Mouse (Mus musculus) olfactory bulb, adult 2 months (tissue): ENCODE results near the gene Apoa4.
A peak's percentile ranks its signal among the peaks of the same experiment; 100 is the strongest.

Source experiments
- CTCF ChIP-seq: fragments of 200-500 bp; IDR thresholded peaks from 2 replicates; pipeline ENCODE4 v1.5.1; 2012; ENCODE audit warnings: low read depth, mild to moderate bottlenecking, low read length, moderate library complexity; ENCODE audit not compliant: insufficient read depth
- POLR2A ChIP-seq: fragments of 200-500 bp; IDR thresholded peaks from 2 replicates; pipeline ENCODE4 v1.6.1; 2012; ENCODE audit warnings: mild to moderate bottlenecking, low read depth, low read length, moderate library complexity; ENCODE audit not compliant: insufficient read depth

DNA sequence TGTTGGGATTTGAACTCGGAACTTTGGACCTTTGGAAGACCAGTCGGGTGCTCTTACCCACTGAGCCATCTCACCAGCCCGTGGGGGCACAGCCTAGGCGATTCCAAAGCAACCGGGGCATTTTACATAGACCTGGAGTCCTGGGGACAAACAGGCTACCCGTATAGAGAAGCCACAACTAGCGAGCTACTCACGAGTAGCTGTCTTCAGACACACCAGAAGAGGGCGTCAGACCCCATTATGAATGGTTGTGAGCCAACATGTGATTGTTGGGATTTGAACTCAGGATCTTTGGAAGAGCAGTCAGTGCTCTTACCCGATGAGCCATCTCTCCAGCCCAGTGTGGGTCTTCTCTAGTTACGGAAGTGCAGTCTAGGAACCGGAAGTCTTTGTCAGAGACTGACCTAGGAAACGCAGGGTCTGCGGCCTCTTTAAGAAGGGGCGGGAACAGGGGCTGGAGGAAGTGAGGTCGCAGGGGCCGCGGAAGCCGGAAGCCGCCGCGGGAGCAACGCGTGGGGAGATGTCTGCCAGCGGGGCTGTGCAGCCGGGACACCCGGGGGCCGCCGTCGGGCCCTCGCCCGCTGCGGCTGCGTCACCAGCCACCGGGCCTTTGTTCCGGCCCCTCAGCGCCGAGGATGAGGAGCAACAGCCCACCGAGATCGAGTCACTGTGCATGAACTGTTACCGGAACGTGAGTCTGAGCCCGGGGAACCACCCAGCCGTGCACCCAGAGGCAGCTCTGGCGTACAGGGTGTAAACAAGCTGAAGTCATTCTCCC is 32.4 kb downstream of the Apoa4 start, which contains the start of gene Zpr1:
- TF ChIP-seq POLR2A (peak; percentile 88), CTCF (no peak)
